Mouse (Mus musculus) lung, postnatal 10 days (tissue): ENCODE results near the gene Ptgs2.

ENCODE experiments used
- DNase-seq: peaks from one replicate; pipeline ENCODE4 v3.0.0; 2021

Gene Ptgs2

DNA sequence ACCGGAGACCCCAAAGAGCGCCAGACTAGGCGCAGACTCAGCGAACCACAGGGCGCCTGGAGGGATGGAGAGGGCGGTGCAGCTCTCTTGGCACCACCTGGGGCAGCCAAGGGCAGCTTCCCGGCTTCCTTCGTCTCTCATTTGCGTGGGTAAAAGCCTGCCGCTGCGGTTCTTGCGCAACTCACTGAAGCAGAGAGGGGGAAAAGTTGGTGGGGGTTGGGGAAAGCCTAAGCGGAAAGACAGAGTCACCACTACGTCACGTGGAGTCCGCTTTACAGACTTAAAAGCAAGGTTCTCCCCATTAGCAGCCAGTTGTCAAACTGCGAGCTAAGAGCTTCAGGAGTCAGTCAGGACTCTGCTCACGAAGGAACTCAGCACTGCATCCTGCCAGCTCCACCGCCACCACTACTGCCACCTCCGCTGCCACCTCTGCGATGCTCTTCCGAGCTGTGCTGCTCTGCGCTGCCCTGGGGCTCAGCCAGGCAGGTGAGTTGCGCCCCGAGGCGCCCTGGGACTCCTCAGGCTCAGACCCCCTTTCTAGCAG lies at the start of gene Ptgs2:
Ptgs2 (plus strand) TSS at position 242 of the 544 bp plus-strand sequence.
- peak; percentile 56 for DNase-seq

DNA sequence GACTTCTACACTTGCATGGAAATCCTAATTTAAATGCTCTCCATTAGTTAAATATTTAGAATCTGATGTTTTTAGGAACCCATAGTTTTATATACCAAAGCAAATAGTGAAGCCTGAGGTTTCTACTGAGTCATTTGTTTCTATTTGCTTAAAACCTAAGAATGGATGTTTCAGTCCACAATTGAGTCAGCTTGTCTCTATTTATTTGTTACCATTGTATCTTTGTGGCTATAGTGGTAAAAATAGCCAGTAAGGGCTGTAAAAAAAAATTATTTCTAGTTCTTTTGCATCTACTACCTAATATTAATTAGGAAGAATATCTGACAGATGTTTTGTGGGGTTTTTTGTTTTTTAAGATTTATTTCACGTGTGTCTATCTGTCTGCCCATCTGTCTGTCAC lies 49.6 kb upstream of the Ptgs2 start:
- DNase-seq: no peak

- DNase-seq: no peak
These were observed 34.1 kb upstream of the Ptgs2 start for GRCm38 (mm10) chr1:150065684-150066083.

- no peak for DNase-seq
These were observed 27.0 kb upstream of the Ptgs2 start for GRCm38 (mm10) chr1:150072880-150073279.

DNA sequence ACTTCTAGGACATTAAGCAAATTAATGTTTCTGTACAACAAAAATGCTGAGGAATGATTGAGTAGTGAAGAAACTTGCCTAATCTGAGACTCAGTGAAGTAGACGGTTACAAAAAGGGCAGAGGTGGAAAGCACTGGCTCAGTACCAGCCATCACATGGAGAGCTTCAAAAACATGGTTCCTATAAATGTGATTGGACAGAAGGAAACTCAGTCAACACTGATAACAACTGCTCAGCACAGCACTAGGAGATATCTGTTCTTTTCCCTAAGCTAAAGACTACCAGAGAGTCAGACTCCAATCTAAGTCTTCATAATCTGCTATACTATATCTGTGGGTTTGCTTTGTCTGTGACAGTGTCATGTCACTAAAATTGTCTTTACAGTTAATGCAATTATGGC lies 25.2 kb upstream of the Ptgs2 start:
- DNase-seq: no peak

GRCm38 (mm10) chr1:150089040-150089692 lies 10.7 kb upstream of the Ptgs2 start:
- peak; percentile 30 for DNase-seq

DNA sequence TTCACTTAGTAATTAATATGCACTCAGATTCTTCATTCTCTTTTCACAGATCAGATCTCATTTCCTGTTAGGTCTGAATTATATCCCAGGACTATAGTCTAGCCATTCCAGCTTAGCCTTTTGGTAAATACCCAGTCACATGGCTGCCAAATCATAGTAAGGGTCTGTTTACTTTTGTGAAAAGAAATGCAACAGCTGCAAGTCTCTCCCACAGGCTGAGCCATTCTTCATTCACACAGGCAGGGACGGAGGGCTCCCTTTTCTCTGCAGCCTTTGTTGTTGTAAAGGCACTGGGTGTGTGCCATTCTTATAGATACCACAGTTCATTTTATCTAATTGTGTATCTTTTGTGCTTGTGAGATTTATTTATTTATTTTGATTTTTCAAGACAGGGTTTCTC lies 9.6 kb upstream of the Ptgs2 start:
- no peak for DNase-seq

GRCm38 (mm10) chr1:150097036-150097435 lies 2.8 kb upstream of the Ptgs2 start:
- DNase-seq: no peak

GRCm38 (mm10) chr1:150097721-150098120 lies 2.1 kb upstream of the Ptgs2 start:
- no peak for DNase-seq

GRCm38 (mm10) chr1:150099374-150099773 lies 457 bp upstream of the Ptgs2 start:
- no peak for DNase-seq

GRCm38 (mm10) chr1:150104228-150104720 lies 4.4 kb downstream of the Ptgs2 start:
- DNase-seq: no peak

GRCm38 (mm10) chr1:150106736-150107135 lies 6.9 kb downstream of the Ptgs2 start:
- DNase-seq: no peak

DNA sequence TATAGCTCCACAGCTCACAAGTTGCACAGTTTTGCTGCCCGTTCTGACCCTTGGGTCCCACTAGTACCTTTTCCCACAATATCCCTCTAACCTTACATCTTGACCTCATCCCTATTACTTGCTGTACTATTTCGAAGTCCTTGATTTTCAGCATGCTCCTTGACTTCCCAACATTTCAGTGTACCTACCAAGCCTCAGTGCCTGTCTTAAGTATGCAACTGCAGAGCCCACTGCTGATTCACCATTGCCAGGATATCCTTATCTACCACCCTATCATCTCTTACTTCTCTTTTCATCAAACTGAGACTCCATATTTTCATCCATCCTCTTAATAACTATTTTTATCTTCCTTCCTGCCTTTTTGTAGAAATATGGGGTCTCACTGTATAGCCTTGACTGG lies 9.8 kb downstream of the Ptgs2 start:
- no peak for DNase-seq

DNA sequence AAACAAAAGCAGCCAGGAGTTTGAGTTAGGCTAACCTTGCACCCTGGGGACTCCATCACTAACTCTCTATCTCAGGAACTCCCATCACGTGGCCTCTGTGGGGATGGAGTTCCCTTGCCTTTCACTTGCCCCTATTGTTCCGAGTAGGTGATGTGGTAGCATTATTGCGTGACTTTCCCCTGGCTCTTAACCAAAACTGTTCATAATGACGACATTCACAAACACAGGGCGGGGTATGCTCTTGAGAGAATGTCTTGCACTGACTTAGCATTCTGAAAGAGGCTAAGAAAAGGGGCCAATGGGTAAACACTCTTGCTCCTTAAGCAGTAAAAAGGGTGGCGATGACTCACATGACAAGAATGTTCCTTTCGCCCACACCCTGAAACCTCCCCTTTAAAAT lies 15.5 kb downstream of the Ptgs2 start:
- peak; percentile 13 for DNase-seq

GRCm38 (mm10) chr1:150118352-150118751 lies 18.5 kb downstream of the Ptgs2 start:
- no peak for DNase-seq

GRCm38 (mm10) chr1:150125568-150125967 lies 25.7 kb downstream of the Ptgs2 start:
- no peak for DNase-seq

GRCm38 (mm10) chr1:150130070-150130469 lies 30.2 kb downstream of the Ptgs2 start:
- DNase-seq: no peak

GRCm38 (mm10) chr1:150130586-150131275 lies 30.9 kb downstream of the Ptgs2 start:
- no peak for DNase-seq

GRCm38 (mm10) chr1:150135350-150135749 lies 35.5 kb downstream of the Ptgs2 start:
- no peak for DNase-seq

DNA sequence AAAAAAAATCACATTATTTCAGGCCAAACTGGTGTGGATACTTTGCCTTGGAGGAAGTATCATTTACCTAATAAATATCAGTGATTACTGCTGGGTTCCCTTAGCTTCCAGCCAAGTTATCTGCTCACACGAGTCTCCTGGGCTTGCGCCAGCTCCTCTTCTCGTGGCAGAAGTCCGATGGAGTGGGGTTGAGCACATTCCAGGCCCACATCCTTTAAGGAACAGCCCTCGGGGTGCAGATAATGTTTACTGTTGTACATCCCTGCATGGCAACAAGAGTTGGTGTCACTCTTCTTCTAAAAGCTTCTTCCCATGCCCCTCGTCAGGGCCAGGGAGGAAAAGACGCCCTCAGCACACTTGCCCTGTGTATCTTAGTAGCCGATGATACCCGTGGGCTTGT lies 39.9 kb downstream of the Ptgs2 start:
- peak; percentile 4 for DNase-seq

- no peak for DNase-seq
These were observed 42.1 kb downstream of the Ptgs2 start for GRCm38 (mm10) chr1:150141939-150142338.

DNA sequence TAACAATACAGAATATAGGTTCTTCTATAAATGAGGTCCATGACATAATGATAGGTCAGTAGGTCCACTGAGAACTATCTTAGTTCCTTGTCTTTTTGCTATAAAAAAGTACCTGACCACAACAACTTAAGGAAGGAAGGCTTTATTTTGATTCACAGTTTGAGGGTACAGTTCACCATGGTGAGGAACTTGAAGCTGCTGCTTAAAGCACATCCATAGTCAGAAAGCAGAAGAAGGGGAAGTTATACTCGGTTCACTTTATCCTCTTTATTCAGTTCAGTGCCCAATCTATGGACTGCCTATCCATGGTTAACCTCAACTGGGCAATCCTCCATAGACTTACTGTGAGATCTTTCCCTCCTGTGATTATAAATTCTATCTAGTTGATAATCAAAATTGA lies 43.7 kb downstream of the Ptgs2 start:
- no peak for DNase-seq

- no peak for DNase-seq
These were observed 45.2 kb downstream of the Ptgs2 start for GRCm38 (mm10) chr1:150145049-150145448.

DNA sequence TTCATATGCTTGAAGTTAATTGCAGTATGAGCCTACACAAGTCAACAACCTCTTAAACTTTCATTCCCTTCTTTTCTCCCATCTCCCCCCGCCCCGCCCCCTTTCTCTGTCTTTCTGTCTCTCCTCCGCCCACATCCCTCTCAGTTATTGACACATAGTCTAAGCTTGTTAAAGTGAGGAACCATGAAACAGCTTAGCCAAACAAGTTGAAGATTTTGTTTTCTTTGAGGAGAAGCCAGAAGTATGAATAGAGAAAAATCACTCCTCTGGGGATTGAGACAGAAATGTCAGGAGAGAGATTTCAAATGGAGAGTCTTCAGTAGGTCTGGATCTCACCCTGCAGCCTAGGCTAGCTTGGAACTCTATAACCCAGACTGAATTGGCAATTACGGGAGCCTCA lies 47.4 kb downstream of the Ptgs2 start:
- DNase-seq: no peak
